Mouse (Mus musculus) cerebellum, adult 18-20 months (tissue): Measurements from ENCODE around the gene Olfr814.
"Not testable (repeated sequence)": the region's sequence is repeated elsewhere in the genome, so short reads cannot be mapped to it uniquely, and the experiment has no call there.

Experiments
- DNase-seq, 2 experiments: peaks; one replicate each; pipeline ENCODE4 v3.0.0; 2021

Olfr814 gene

DNA sequence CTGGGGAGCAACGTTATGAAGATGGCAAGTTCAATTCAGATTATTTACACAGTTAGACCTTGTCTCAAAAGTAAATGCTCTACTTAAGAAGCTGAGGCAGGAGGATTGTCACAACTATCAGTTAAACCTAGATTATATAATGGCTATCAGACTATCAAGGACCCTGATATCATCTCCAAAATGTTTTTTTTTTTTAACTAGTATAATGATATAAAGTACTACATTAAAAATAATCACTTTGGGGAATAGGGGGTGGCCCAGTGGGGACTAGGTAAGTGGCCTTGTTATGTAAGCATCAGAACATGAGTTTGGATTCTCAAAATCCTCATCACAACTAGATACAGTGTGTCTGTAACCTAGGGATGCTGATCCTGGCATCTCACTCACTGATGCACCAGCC, at the start of gene Olfr814:
Gene Olfr814, minus strand, starts transcription at position 101 of the 400 bp plus-strand sequence.
- DNase-seq, result not testable (repeated sequence)

DNA sequence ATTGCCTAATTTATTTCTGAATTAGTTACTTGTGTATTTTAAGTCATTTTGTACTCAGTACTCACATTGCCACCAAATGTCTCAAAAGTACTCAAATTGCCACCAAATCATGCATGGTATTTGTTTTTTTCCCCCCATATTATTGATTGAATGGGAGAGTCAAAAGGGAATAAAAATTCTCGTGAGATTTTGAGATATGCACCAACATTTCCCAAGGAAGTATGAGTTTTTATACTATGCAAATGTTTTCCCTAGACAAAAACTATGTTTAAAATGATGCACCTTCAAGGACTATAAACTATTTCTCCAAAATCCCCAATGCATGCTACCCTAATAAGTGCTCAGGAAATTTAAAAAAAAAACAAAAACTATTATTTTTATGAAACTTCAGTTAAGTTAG, 35.8 kb upstream of the Olfr814 start, which contains the start of gene Olfr816:
Gene Olfr816, minus strand, starts transcription at position 101 of the 400 bp plus-strand sequence.
- DNase-seq, result no peak

- DNase-seq, result not testable (repeated sequence)
These were observed 26.1 kb upstream of the Olfr814 start, which contains the start of gene Olfr815 for GRCm38 (mm10) chr10:129905767-129906166. TSS of gene Olfr815 (minus strand) at chr10:129905867.

DNA sequence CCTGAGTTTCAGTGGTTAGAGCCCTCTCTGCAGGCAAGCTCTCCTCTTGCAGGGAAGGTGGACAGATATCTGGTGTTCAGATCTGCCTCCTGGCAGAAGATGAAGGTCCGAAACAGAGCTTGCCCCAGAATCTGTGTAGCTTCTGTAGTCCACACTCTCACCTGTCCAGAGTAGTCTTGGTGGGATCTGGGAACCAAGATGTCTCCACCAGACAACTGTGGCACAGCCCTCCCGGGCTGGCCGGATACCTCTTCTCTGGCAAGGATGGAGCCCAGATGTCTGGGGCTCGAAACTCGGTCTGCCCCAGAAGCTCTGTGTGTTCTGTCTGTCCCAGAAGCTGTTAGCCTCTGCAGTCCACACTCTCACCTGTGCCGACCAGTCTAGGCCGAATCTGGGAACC, 6.3 kb upstream of the Olfr814 start:
- no peak for DNase-seq

DNA sequence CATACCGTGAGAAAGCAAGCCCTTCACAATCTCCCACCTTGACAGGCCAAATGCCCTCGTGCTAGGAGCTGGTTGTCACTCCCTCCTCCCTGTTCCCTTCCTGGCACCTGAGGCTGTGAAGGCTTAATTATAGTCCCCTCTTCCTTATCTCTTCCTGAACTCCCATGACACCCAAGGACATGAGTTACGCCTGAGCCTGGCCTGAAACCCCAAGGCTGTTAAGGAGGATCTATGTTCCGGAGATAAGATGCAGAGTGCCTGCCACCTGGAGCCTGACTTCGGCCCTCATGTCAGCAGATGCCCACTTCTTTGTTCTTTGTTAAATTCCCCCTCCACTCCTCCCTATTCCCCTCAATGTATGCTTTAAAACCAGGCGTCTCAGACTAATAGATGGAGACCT, 5.8 kb upstream of the Olfr814 start:
- not testable (repeated sequence) for DNase-seq

- no peak for DNase-seq
These were observed 24.6 kb downstream of the Olfr814 start, which contains the start of gene Olfr813 for GRCm38 (mm10) chr10:129855067-129855466. TSS of gene Olfr813 (plus strand) at chr10:129855367.

DNA sequence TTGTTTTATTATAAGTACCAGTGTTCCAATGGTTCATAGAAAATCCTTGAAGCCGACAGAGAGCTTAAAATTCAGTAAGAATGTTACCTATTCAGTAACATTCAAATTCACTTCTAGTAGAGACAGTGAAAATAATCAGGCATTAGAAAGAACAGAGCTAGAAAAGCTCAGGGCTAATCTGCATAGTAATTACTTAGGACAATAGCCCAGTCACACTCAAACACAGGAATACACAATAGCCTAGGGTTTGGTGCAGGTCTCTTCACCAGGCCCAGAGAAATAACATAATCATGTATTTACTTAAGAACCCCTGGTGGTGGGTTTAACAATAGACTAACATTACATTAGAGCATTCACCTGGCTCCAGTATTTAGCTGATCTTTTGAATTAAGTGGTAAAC, 32.3 kb downstream of the Olfr814 start:
- DNase-seq, result no peak

GRCm38 (mm10) chr10:129845994-129846393, 33.7 kb downstream of the Olfr814 start, which contains the start of gene Olfr812:
TSS of gene Olfr812 (minus strand) at chr10:129846094.
- DNase-seq, result no peak
